In the genomic region with DNA sequence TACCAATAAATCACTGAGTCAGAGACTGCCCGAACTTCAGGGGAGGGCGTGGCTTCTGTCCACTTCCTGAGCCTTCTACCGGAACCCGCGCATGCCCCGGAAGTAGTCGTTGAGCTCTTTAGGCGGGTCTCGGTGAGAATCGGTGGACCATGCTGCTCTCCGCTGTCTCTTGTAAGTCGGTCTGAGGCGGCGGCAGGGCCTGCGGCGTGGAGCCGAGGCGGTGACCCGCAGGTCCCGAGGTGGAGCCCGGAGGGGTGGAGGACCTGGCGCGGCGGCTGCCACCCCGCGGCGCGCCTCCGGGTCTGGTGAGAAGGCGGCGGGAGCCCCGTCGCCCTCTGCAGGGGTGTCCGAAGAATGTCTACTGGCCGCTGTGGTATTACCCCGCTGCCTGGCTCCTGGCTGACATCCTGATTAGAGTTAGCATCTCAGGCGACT, we compare ENCODE assay signal across 8 mouse cellular contexts. TPM values are rescaled to one million over a fixed set of nuclear protein-coding genes. Genes with fewer than 3 reads are reported as not detected.
A peak's percentile ranks its signal among the peaks of the same experiment; 100 is the strongest.
DNase-seq lines count a peak whose midpoint lies in the region; ATAC-seq lines count a peak whose summit lies in the region.

No protein-coding gene starts in this region.

- H3K36me3 ChIP-seq in hindbrain, embryonic 12.5 days, result peaks cover 19% of the 10 kb centered on the region

- H3K4me2 ChIP-seq in hindbrain, embryonic 12.5 days (replicated peaks), result peak overlapping the region; percentile 58

- peaks cover 10% of the 10 kb centered on the region for H3K4me1 ChIP-seq in hindbrain, embryonic 12.5 days

- peak; percentile 91 for DNase-seq in NIH3T3 (ENCODE audit: low read depth)
- peak; percentile 87 to 90 for DNase-seq in cerebellum, postnatal 10 days
- peak; percentile 68 to 73 for DNase-seq in frontal cortex, postnatal 10 days (ENCODE audit: low spot score in 2 of 2)
- peak; percentile 70 to 74 for DNase-seq in layer of hippocampus, postnatal 14 days (ENCODE audit: low spot score in 2 of 2)
- DNase-seq in lung, postnatal 10 days, result peak; percentile 91
- DNase-seq in ovary, postnatal 14 days (ENCODE audit: low spot score), result peak; percentile 69
- peak; percentile 65 to 71 for DNase-seq in thymus, postnatal 10 days (ENCODE audit: low spot score in 2 of 2)

- H3K4me3 ChIP-seq in hindbrain, embryonic 12.5 days, result peak overlapping the region; percentile 84

- no peaks in the 10 kb centered on the region for H3K9me3 ChIP-seq in hindbrain, embryonic 12.5 days (replicated peaks)

- no peaks in the 10 kb centered on the region for H3K27me3 ChIP-seq in hindbrain, embryonic 12.5 days

- H3K9ac ChIP-seq in hindbrain, embryonic 12.5 days, result peak overlapping the region; percentile 72

- ATAC-seq in hindbrain, embryonic 12.5 days (ENCODE audit: low FRiP score), result peak; percentile 96

- WGBS in hindbrain, embryonic 12.5 days, result 0% methylated on average over 37 of the region's 37 CpGs

- peak overlapping the region; percentile 90 for H3K27ac ChIP-seq in hindbrain, embryonic 12.5 days

RNA-seq across cellular contexts. Expression of gene Mrpl33, which starts 17.1 kb away (rescaled TPM):
- 193 and 201 TPM in 2 replicates for polyA plus RNA-seq in hindbrain, embryonic 12.5 days (2016; fragmentation: Nextera tagmentation; extraction: Ambion mirVana)
- total RNA-seq in layer of hippocampus, postnatal 14 days (2021), result 100 to 1,000 TPM; 109 to 114 TPM

Comparison
In these comparisons a context has a peak if more than half of its experiments do, and no peak if none do; other contexts are left out.
1. Peak in every context shown above with its lines: DNase-seq, ATAC-seq, H3K4me3 ChIP-seq and H3K27ac ChIP-seq.